Mouse (Mus musculus): ENCODE measurements at regions not wholly inside any gene's neighbourhood (a gene's known extent, or its start where the extent isn't known, plus 50 kb on each side); places are given as distances from the start of the nearest gene placed in this dataset.

DNA sequence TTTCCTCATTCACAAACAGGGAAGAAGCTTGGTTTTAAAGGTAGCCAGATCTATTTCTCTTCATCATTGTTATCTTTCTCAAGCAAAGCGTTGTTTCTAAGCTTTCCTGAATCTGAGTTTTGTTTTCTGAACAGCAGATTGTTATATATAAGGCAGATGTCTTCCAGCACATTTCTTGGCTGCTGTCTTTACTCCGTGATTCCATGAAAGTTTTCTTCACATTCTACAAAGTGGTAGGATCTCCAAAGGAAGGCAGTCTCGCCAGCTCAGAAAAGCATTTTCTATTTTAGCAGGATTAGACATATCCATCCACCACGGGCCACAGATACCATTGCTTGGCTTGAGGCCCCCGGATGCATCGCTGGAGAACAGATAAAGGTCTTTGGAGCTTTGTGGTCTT is 171.2 kb upstream of the Gdnf start:
- no peak for DNase-seq (ENCODE audit: low read depth)

GRCm38 (mm10) chr15:7642075-7642474 is 168.6 kb upstream of the Gdnf start:
- no peak for TF ChIP-seq CTCF (IDR thresholded peaks at IDR 0.05; ENCODE audit: borderline replicate concordance, extremely low read depth, insufficient read depth, insufficient read length)
- DNase-seq (ENCODE audit: low read depth) = peak; percentile 31

More for the DNA sequence above, 171.2 kb upstream of the Gdnf start:
- TF ChIP-seq POLR2A (IDR thresholded peaks at IDR 0.05; ENCODE audit: borderline replicate concordance, extremely low read depth, insufficient read depth, insufficient read length, poor library complexity, severe bottlenecking) (no peak), CTCF (IDR thresholded peaks at IDR 0.05; ENCODE audit: borderline replicate concordance, extremely low read depth, insufficient read depth, insufficient read length) (no peak)

DNA sequence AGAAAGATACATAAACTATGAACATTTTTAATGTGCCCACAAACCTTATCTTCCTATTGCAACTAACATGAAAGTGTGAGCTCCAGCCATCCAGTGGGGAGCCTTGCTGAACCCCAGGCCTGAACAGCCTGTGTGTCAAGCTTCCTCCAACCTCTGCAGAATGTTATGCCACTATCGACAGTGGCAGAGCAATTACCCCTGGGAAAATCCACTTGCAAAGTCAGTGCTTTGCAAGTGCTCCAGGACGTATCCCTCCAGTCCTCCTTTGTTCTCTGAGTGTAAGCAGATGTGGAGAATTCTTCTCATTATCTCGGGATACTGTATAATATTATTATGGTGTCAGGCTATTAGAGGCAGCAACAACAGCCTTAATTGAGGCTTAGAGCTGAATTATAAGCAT is 159.9 kb upstream of the Gdnf start:
- no peak for TF ChIP-seq CTCF (IDR thresholded peaks at IDR 0.05; ENCODE audit: borderline replicate concordance, extremely low read depth, insufficient read depth, insufficient read length)
- no peak for TF ChIP-seq POLR2A (IDR thresholded peaks at IDR 0.05; ENCODE audit: borderline replicate concordance, extremely low read depth, insufficient read depth, insufficient read length, poor library complexity, severe bottlenecking)
- DNase-seq (ENCODE audit: low read depth) = peak; percentile 70

DNA sequence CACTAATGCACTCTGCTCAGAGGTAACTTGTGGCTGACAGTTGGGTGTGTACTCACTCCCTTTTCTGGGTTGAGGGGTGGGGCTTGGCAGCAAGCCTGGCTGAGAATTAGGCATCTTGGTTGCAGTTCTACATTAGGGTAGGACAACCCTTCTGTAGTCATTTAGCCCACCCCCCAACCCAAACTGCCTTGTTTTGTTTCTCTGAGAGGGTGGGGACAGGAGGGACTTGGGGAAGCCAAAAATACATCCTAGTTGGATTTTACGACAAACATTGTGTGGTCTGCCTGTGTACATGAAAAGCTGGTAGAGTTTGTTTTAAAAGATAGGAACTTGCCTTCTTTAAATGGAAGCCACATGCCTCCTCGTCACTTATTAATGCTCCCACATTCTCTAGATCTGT is 146.8 kb upstream of the Gdnf start:
- DNase-seq (ENCODE audit: low read depth) = no peak
- no peak for TF ChIP-seq POLR2A (IDR thresholded peaks at IDR 0.05; ENCODE audit: borderline replicate concordance, extremely low read depth, insufficient read depth, insufficient read length, poor library complexity, severe bottlenecking)
- no peak for TF ChIP-seq CTCF (IDR thresholded peaks at IDR 0.05; ENCODE audit: borderline replicate concordance, extremely low read depth, insufficient read depth, insufficient read length)

DNA sequence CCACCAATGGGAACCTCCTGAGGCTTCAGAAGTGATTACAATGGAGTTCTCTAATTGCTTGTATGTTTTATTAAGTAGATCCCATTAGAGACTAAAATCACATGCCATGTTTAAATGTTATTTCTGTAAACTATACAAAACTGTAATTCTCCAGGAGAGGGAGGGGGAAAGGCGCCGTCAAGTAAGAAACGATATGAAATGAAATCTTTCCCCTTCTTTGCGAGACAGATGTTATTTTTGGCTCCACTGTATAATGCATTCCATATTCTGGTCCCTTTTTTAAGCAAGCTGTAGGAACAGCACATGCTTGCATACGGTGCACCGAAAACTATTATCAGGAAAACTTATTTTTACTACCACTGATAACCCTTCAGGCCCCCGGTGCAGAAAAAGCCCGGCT is 141.0 kb upstream of the Gdnf start:
- no peak for DNase-seq (ENCODE audit: low read depth)
- no peak for TF ChIP-seq CTCF (IDR thresholded peaks at IDR 0.05; ENCODE audit: borderline replicate concordance, extremely low read depth, insufficient read depth, insufficient read length)
- TF ChIP-seq POLR2A (IDR thresholded peaks at IDR 0.05; ENCODE audit: borderline replicate concordance, extremely low read depth, insufficient read depth, insufficient read length, poor library complexity, severe bottlenecking) = no peak

GRCm38 (mm10) chr15:7676970-7677369 is 133.7 kb upstream of the Gdnf start:
- no peak for DNase-seq (ENCODE audit: low read depth)
- TF ChIP-seq POLR2A (IDR thresholded peaks at IDR 0.05; ENCODE audit: borderline replicate concordance, extremely low read depth, insufficient read depth, insufficient read length, poor library complexity, severe bottlenecking) = no peak
- no peak for TF ChIP-seq CTCF (IDR thresholded peaks at IDR 0.05; ENCODE audit: borderline replicate concordance, extremely low read depth, insufficient read depth, insufficient read length)

DNA sequence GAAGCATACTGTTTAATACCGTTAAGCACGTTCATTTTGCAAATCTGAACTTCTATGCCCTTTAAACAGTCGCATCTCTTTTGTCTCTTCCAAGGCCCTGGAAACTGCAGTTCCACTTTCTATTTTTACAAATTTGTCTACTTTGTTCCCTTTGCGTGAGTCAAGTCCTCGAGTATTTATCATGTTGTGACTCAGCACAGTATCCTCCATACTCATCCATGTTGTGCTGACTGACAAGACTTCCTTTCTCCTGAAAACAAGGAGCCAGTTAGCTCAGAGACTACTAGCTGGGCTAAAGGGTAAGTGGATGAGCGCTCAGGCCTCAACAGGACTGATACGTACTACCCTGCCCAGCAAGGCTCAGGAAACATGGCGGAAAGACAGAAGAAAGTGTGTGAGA is 131.9 kb upstream of the Gdnf start:
- TF ChIP-seq CTCF (IDR thresholded peaks at IDR 0.05; ENCODE audit: borderline replicate concordance, extremely low read depth, insufficient read depth, insufficient read length) (no peak), POLR2A (IDR thresholded peaks at IDR 0.05; ENCODE audit: borderline replicate concordance, extremely low read depth, insufficient read depth, insufficient read length, poor library complexity, severe bottlenecking) (no peak)
- DNase-seq (ENCODE audit: low read depth) = no peak

DNA sequence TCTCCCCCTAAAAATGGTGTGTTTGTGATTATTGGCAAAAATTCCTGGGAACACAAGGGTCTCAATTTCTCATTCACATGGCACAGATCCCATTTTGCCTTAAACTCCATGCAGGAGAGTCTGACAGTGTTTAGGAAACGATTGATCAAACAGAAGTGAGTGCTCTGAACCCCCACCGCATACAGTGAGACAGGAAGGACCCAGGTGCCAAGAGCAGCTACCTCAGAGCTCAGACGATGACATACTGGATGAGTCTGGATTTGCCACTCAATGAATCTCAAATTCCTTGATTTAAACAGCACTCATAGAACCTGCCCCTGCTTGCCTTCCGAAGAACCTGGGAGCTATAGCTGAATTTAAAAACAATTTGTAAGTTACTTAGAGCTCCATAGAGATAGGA is 129.6 kb upstream of the Gdnf start:
- TF ChIP-seq CTCF (IDR thresholded peaks at IDR 0.05; ENCODE audit: borderline replicate concordance, extremely low read depth, insufficient read depth, insufficient read length) (no peak), POLR2A (IDR thresholded peaks at IDR 0.05; ENCODE audit: borderline replicate concordance, extremely low read depth, insufficient read depth, insufficient read length, poor library complexity, severe bottlenecking) (no peak)
- no peak for DNase-seq (ENCODE audit: low read depth)

DNA sequence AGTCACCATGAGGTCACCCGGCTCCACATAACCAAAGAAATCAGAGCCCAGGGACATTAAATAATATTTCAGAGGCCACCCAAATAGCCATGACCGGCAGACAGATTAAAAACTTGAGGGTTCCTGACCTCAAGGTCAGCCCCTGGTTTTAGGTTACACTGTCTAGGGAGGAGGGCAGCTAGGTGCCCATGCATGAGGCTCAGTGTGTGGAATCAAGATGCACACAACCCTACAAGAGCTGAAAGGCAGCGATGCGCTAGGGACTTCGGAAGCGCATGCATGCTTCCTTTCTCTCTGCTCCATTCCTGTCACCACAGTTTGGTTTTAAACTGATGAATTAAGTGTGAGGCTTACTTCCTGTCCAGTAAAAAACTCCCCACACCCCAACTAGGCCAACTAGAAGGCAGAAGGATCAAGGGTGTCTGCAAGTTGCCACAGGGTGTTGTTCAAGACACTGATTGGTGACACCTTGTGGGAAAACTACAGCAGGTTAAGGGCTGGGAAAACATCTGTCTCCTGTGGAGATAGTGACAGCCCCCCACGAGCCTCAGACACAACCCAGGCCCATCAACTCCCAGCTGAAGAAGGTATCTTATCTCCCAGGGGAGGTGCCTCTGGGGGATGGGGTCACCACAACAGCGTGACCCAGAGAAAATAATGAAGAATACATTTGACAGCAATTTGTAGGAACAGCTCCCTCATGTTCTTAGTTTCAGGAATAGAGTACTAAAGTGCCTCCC is 127.2 kb upstream of the Gdnf start:
- DNase-seq (ENCODE audit: low read depth) = no peak

GRCm38 (mm10) chr15:7691251-7691650 is 119.4 kb upstream of the Gdnf start:
- TF ChIP-seq POLR2A (IDR thresholded peaks at IDR 0.05; ENCODE audit: borderline replicate concordance, extremely low read depth, insufficient read depth, insufficient read length, poor library complexity, severe bottlenecking) = no peak
- TF ChIP-seq CTCF (IDR thresholded peaks at IDR 0.05; ENCODE audit: borderline replicate concordance, extremely low read depth, insufficient read depth, insufficient read length) = no peak
- DNase-seq (ENCODE audit: low read depth) = no peak

More for the DNA sequence above, 127.2 kb upstream of the Gdnf start:
- TF ChIP-seq CTCF (IDR thresholded peaks at IDR 0.05; ENCODE audit: borderline replicate concordance, extremely low read depth, insufficient read depth, insufficient read length) = no peak
- TF ChIP-seq POLR2A (IDR thresholded peaks at IDR 0.05; ENCODE audit: borderline replicate concordance, extremely low read depth, insufficient read depth, insufficient read length, poor library complexity, severe bottlenecking) = no peak

- no peak for TF ChIP-seq POLR2A (IDR thresholded peaks at IDR 0.05; ENCODE audit: borderline replicate concordance, extremely low read depth, insufficient read depth, insufficient read length, poor library complexity, severe bottlenecking)
- no peak for TF ChIP-seq CTCF (IDR thresholded peaks at IDR 0.05; ENCODE audit: borderline replicate concordance, extremely low read depth, insufficient read depth, insufficient read length)
- no peak for DNase-seq (ENCODE audit: low read depth)
These were observed 118.5 kb upstream of the Gdnf start for GRCm38 (mm10) chr15:7692096-7692495.

- DNase-seq (ENCODE audit: low read depth) = no peak
These were observed 116.6 kb upstream of the Gdnf start for GRCm38 (mm10) chr15:7694037-7694436.

More at GRCm38 (mm10) chr15:7694037-7694436, 116.6 kb upstream of the Gdnf start:
- no peak for TF ChIP-seq CTCF (IDR thresholded peaks at IDR 0.05; ENCODE audit: borderline replicate concordance, extremely low read depth, insufficient read depth, insufficient read length)
- no peak for TF ChIP-seq POLR2A (IDR thresholded peaks at IDR 0.05; ENCODE audit: borderline replicate concordance, extremely low read depth, insufficient read depth, insufficient read length, poor library complexity, severe bottlenecking)

All from brain, embryonic 14.5 days (tissue).